Comparison of ENCODE assay signal across 11 mouse cellular contexts in the genomic region with DNA sequence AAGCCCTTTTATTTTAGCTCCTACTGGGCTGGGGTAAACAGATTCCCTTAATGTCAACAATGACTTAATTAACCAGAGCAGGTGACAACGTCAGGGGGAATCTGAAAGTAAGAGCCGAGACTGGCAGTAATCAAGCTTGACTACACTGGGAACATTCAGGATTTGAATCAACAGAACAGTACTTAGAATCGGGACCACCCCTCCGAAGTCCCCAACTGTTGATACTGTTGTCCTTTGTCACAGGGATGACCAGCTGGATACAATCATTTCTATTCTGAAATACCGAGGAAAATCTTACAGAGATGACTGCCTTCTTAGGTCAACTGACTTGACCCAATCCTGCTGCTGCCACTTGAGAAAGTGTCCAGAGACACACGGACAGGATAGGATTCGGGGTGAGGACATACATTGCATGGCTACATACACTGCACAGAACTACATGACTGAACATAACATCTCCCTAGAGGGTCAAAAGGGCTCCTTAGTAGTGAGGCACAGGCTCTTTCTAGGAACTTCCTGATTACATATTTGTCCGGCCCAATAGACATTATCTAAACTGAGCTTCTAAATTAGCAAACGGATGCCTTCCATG.
DNase-seq lines count a peak whose midpoint lies in the region; ATAC-seq and TF ChIP-seq lines count a peak whose summit lies in the region.
"Had no signal": no experiment of that assay in that cellular context is flagged by ENCODE, and none has a peak within 500 bp of the region (broad histone marks: within the 10 kb centered on the region; RNA-seq: fewer than 3 reads in every experiment).

No protein-coding gene starts in this region.

- H3K36me3 ChIP-seq in forebrain, embryonic 11.5 days (ENCODE audit: control insufficient read depth, insufficient read depth, low read length) = no peaks in the 10 kb centered on the region; the same call in 1 of the 2 replicates
- H3K36me3 ChIP-seq in hindbrain, postnatal 0 days (ENCODE audit: insufficient read depth, low read length) = no peaks in the 10 kb centered on the region
- H3K36me3 ChIP-seq in neural tube, embryonic 13.5 days = no peaks in the 10 kb centered on the region
- H3K36me3 ChIP-seq in liver, embryonic 11.5 days (ENCODE audit: control insufficient read depth, insufficient read depth, low read length) = no peaks in the 10 kb centered on the region

- no peak overlapping the region for H3K9ac ChIP-seq in forebrain, embryonic 11.5 days (ENCODE audit: low read length)
- no peak overlapping the region for H3K9ac ChIP-seq in hindbrain, postnatal 0 days (replicated peaks; ENCODE audit: low read length)
- no peak overlapping the region for H3K9ac ChIP-seq in neural tube, embryonic 13.5 days
- no peak overlapping the region for H3K9ac ChIP-seq in liver, embryonic 11.5 days (ENCODE audit: low read depth, low read length)

- H3K4me3 ChIP-seq in lung, adult 2 months (replicated peaks; ENCODE audit: extremely low read depth, low read depth, low read length) = peak overlapping the region; percentile 29
- H3K4me3 ChIP-seq in forebrain, embryonic 11.5 days (ENCODE audit: low read depth, low read length) = no peak overlapping the region
- H3K4me3 ChIP-seq in hindbrain, postnatal 0 days (ENCODE audit: low read length) = no peak overlapping the region
- H3K4me3 ChIP-seq in neural tube, embryonic 13.5 days = no peak overlapping the region
- H3K4me3 ChIP-seq in liver, embryonic 11.5 days (ENCODE audit: low read depth, low read length) = no peak overlapping the region

- H3K4me2 ChIP-seq in forebrain, embryonic 11.5 days (ENCODE audit: low read depth, low read length, severe bottlenecking) = peak overlapping the region; percentile 16; the same call in 1 of the 2 replicates
- H3K4me2 ChIP-seq in hindbrain, postnatal 0 days (ENCODE audit: low read depth, low read length) = peak overlapping the region; percentile 20
- H3K4me2 ChIP-seq in neural tube, embryonic 13.5 days = peak overlapping the region; percentile 94
- H3K4me2 ChIP-seq in liver, embryonic 11.5 days = no peak overlapping the region

- no peaks in the 10 kb centered on the region for H3K9me3 ChIP-seq in forebrain, embryonic 11.5 days (ENCODE audit: control insufficient read depth, low read length)
- no peaks in the 10 kb centered on the region for H3K9me3 ChIP-seq in hindbrain, postnatal 0 days (ENCODE audit: low read length)
- no peaks in the 10 kb centered on the region for H3K9me3 ChIP-seq in neural tube, embryonic 13.5 days
- no peaks in the 10 kb centered on the region for H3K9me3 ChIP-seq in liver, embryonic 11.5 days (ENCODE audit: control insufficient read depth, low read length)

- no peak for TF ChIP-seq POLR2A in lung, adult 2 months (IDR thresholded peaks at IDR 0.05; ENCODE audit: borderline replicate concordance, extremely low read depth, low read depth, low read length)

- peaks cover 20% of the 10 kb centered on the region for H3K27me3 ChIP-seq in forebrain, embryonic 11.5 days (ENCODE audit: control insufficient read depth, insufficient read depth, low read length)
- H3K27me3 ChIP-seq in hindbrain, postnatal 0 days (ENCODE audit: insufficient read depth, low read length) = no peaks in the 10 kb centered on the region
- H3K27me3 ChIP-seq in neural tube, embryonic 13.5 days = 0 out of 2 replicates have a peak, but pooled peaks cover 5% of the 10 kb centered on the region
- peaks cover 23% of the 10 kb centered on the region for H3K27me3 ChIP-seq in liver, embryonic 11.5 days (replicated peaks; ENCODE audit: control insufficient read depth, insufficient read depth, low read length)

- no peak; the same call in 1 of the 2 replicates for ATAC-seq in forebrain, embryonic 11.5 days (replicated peaks; ENCODE audit: low FRiP score)
- no peak for ATAC-seq in hindbrain, postnatal 0 days
- no peak for ATAC-seq in neural tube, embryonic 13.5 days (ENCODE audit: low read depth)
- no peak for ATAC-seq in liver, embryonic 11.5 days (replicated peaks; ENCODE audit: low FRiP score)
- ATAC-seq in monocyte, adult 5-6 weeks (replicated peaks; ENCODE audit: insufficient number of reproducible peaks, low FRiP score, low TSS enrichment, poor library complexity, severe bottlenecking) = no peak

- peaks cover 29% of the 10 kb centered on the region for H3K4me1 ChIP-seq in lung, adult 2 months (ENCODE audit: control insufficient read depth, insufficient read depth, low read length)
- peaks cover 43% of the 10 kb centered on the region for H3K4me1 ChIP-seq in forebrain, embryonic 11.5 days (replicated peaks; ENCODE audit: control insufficient read depth, insufficient read depth, low read length)
- H3K4me1 ChIP-seq in hindbrain, postnatal 0 days (ENCODE audit: insufficient read depth, low read length) = peaks cover 18% of the 10 kb centered on the region
- peaks cover 73% of the 10 kb centered on the region for H3K4me1 ChIP-seq in neural tube, embryonic 13.5 days (replicated peaks)
- H3K4me1 ChIP-seq in liver, embryonic 11.5 days (replicated peaks; ENCODE audit: control insufficient read depth, insufficient read depth, low read length) = peaks cover 9% of the 10 kb centered on the region

- DNase-seq in lung, adult 2 months = no peak
- no peak for DNase-seq in lung, postnatal 4 days
- DNase-seq in forebrain, embryonic 11.5 days (ENCODE audit: low spot score) = no peak
- no peak for DNase-seq in hindbrain, postnatal 0 days (ENCODE audit: low spot score)
- DNase-seq in spleen, postnatal 4 days (ENCODE audit: low spot score in 2 of 2) = no peak
- no peak for DNase-seq in liver, embryonic 11.5 days (ENCODE audit: low spot score)
- DNase-seq: adrenal gland, adult 8-10 months; cerebellum, adult 9-11 months; kidney, adult 18-20 months had no signal

- 15% methylated on average over 9 of the region's 9 CpGs for WGBS in lung, adult 2 months
- 18% methylated on average over 9 of the region's 9 CpGs for WGBS in forebrain, embryonic 11.5 days
- 31% methylated on average over 9 of the region's 9 CpGs for WGBS in hindbrain, postnatal 0 days
- WGBS in neural tube, embryonic 13.5 days = 26% methylated on average over 9 of the region's 9 CpGs
- WGBS in liver, embryonic 11.5 days = 33% methylated on average over 9 of the region's 9 CpGs

- H3K27ac ChIP-seq in forebrain, embryonic 11.5 days (ENCODE audit: low read depth, low read length) = no peak overlapping the region
- no peak overlapping the region for H3K27ac ChIP-seq in hindbrain, postnatal 0 days
- no peak overlapping the region for H3K27ac ChIP-seq in neural tube, embryonic 13.5 days (replicated peaks)
- H3K27ac ChIP-seq in liver, embryonic 11.5 days (ENCODE audit: low read depth, low read length) = no peak overlapping the region

- no peak for TF ChIP-seq CTCF in lung, adult 2 months (IDR thresholded peaks at IDR 0.05; ENCODE audit: insufficient read depth, low read length)
- no peak for TF ChIP-seq CTCF in hindbrain, postnatal 0 days (IDR thresholded peaks at IDR 0.05; ENCODE audit: low read depth)
